Mouse (Mus musculus) embryonic fibroblast, embryonic 13.5 days (primary cell): ENCODE measurements around the gene Nup153.

ENCODE experiments used
- CTCF ChIP-seq: IDR thresholded peaks from 2 replicates; pipeline ENCODE4 v1.5.1; 2011; ENCODE audit warnings: mild to moderate bottlenecking, control low read depth, low read length, moderate library complexity, borderline replicate concordance; ENCODE audit not compliant: insufficient read depth
- POLR2A ChIP-seq: IDR thresholded peaks from 2 replicates; pipeline ENCODE4 v1.6.1; 2011; ENCODE audit warnings: low read depth, mild to moderate bottlenecking, control low read depth, low read length, moderate library complexity

DNA sequence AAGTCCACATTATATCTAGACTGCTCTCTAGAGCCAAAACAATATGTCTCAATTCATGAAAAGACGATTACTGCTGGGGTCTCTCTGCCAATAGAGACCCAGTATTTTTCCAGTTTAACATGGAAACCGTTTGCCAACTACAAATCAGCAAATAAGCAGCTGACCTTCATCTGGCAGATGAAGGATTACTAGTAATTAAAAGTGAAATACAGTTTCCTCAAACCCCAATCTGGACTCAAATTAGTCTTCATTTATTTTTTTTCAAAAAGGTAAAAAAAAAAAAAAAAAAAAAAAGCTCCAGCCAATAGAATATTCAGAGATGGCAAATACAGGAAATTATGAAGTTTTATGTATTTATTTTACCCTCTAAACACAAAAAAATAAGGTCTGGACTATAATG, 2.3 kb upstream of the Nup153 start:
- no peak for TF ChIP-seq CTCF
- TF ChIP-seq POLR2A: no peak
